Mouse (Mus musculus): ENCODE measurements around the gene Nrf1. TPM values are rescaled to one million over a fixed set of nuclear protein-coding genes. Genes with fewer than 3 reads are reported as not detected.

Gene Nrf1
- polyA plus RNA-seq, 1 experiment from 2014 or later = 41.5 TPM

DNA sequence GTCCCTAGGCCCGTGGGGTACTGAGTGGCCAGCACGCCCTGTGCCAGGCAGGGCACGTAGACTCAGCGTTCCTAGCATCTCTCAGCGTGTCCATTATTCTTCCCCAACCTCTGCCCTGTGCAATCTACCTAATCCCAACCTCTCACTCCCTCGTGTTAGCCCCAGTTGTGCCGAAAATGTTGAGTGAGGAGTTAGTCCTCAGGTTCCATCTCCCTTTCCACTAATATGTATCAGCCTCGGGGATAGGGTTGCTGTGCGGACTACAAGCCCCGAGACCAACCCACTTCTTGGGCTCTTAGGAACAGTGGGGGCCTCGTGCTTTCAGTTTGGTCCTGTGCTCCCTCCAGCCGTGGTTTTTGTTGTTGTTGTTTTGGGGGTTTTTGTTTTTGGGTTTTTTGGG lies 128.7 kb downstream of the Nrf1 start:
- ATAC-seq (ENCODE audit: low read depth) (no peak), DNase-seq (no peak)
- 0 out of 2 replicates have a peak overlapping the region, but pooled peaks have one; percentile 53 for H3K4me3 ChIP-seq (replicated peaks)
- H3K4me1 ChIP-seq (replicated peaks) = peaks cover 60% of the 10 kb centered on the region
- no peak overlapping the region for H3K9ac ChIP-seq
- 6% methylated on average over 12 of the region's 12 CpGs for WGBS (ENCODE audit: insufficient replicate concordance)
- no peak overlapping the region for H3K27ac ChIP-seq
- no peaks in the 10 kb centered on the region for H3K36me3 ChIP-seq
- peaks cover 100% of the 10 kb centered on the region for H3K27me3 ChIP-seq
- H3K4me2 ChIP-seq = 0 out of 2 replicates have a peak overlapping the region, but pooled peaks have one; percentile 67
- H3K9me3 ChIP-seq (replicated peaks) = no peaks in the 10 kb centered on the region

DNA sequence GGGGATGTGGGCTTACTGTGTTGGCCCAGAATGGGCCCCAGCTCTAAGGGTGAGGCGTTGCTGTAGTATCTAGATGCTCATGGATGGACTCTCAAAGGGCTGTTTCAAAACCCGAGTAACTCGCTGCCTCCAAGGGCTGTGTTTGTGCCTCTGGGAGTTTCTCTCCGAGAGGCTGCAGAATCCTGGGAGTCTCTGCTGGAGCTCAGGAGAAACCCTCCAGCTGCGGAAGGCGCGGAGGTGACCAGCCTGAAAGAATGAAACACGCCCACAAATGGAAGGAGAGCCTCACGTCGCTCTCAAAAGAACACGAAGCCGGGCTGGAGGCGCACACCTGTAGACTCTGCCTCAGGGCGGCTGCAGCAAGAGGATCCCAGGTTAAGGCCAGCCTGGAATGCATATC lies 129.5 kb downstream of the Nrf1 start:
- Histone ChIP-seq H3K27me3 (peaks cover 100% of the 10 kb centered on the region), H3K4me3 (replicated peaks) (no peak overlapping the region; the same call in 1 of the 2 replicates), H3K9me3 (replicated peaks) (no peaks in the 10 kb centered on the region), H3K36me3 (no peaks in the 10 kb centered on the region), H3K9ac (no peak overlapping the region), H3K27ac (no peak overlapping the region), H3K4me1 (replicated peaks) (peaks cover 60% of the 10 kb centered on the region), H3K4me2 (no peak overlapping the region)
- ATAC-seq (ENCODE audit: low read depth) (no peak), DNase-seq (no peak)
- WGBS (ENCODE audit: insufficient replicate concordance) = 6% methylated on average over 14 of the region's 14 CpGs

DNA sequence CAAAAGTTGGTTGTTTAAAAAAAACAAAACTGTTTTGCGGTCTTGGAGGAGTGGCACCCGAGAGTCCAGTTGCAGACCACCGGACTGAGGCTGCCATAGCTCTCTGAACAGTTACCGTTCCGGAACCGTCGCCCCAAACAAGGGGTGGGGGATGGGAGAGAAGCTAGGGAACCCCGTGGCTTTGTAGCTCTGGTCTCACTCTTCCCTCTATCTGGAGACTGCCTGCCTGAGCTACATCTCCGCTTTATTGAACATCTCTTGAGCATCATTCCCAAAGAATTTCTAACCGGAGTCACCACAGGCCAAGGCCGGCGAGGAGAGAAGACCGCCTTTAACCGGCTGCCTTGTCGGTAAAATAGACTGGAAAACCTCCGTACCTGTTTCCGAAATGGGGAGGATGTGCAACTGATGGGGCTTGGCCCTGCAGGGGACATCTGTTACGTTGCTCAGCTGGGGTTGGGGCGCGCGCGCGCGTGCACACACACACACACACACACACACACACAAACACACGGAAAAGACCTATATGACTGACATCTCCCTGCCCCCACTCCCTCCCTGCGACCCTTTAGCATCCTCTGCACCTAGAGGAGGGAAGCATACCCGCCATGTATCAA lies 130.3 kb downstream of the Nrf1 start:
- no peaks in the 10 kb centered on the region for H3K9me3 ChIP-seq (replicated peaks)
- DNase-seq = no peak
- peaks cover 100% of the 10 kb centered on the region for H3K27me3 ChIP-seq
- H3K4me1 ChIP-seq (replicated peaks) = peaks cover 52% of the 10 kb centered on the region
- no peak overlapping the region for H3K9ac ChIP-seq
- WGBS (ENCODE audit: insufficient replicate concordance) = 3% methylated on average over 27 of the region's 27 CpGs
- ATAC-seq (ENCODE audit: low read depth) = no peak
- H3K4me3 ChIP-seq (replicated peaks) = no peak overlapping the region
- no peak overlapping the region for H3K4me2 ChIP-seq
- no peaks in the 10 kb centered on the region for H3K36me3 ChIP-seq
- H3K27ac ChIP-seq = no peak overlapping the region

DNA sequence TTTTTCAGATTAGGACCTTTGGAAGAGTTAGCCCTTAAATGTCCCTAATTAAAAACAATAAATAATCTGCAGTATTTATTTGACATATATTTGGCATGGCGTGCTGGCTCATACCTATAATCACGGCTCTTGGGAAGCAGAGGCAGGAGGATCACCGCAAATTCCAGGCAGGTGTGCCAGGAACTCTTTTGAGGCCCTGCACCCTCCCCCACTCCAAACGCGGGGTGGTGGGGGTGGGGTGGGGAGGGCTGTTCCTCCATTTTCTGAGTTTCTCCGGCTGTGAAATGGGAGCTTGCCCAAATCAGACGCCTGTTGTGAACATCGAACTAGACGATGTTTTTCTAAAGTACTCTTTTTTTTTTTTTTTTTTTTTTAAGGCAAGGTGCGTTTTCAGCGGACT lies 131.3 kb downstream of the Nrf1 start:
- H3K36me3 ChIP-seq = no peaks in the 10 kb centered on the region
- no peaks in the 10 kb centered on the region for H3K9me3 ChIP-seq (replicated peaks)
- H3K4me1 ChIP-seq (replicated peaks) = peaks cover 43% of the 10 kb centered on the region
- H3K27ac ChIP-seq = no peak overlapping the region
- no peak overlapping the region for H3K9ac ChIP-seq
- DNase-seq = no peak
- 12% methylated on average over 11 of the region's 11 CpGs for WGBS (ENCODE audit: insufficient replicate concordance)
- peaks cover 100% of the 10 kb centered on the region for H3K27me3 ChIP-seq
- ATAC-seq (ENCODE audit: low read depth) = no peak
- no peak overlapping the region for H3K4me3 ChIP-seq (replicated peaks)
- H3K4me2 ChIP-seq = no peak overlapping the region

DNA sequence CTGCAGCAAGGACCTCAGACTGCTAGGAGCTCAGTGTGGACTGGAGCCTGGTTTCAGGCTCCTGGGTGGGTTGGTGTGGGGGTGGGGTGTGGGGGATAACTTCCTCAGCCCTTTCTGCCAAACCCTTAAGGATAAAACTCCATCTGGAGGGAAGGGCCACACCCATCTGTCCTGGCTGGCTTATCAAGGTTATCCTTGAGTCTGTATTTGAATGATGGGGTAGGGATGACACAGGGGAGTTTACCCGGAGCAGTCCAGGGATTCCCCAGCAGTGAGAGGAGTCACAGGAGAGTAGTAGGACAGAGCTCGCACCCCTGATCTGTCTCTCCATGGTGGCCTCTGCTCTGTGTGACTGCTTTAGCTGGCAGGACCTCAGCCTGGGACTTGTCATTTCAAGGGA lies 132.5 kb downstream of the Nrf1 start:
- Histone ChIP-seq H3K4me2 (no peak overlapping the region), H3K9ac (no peak overlapping the region), H3K27ac (no peak overlapping the region), H3K9me3 (replicated peaks) (no peaks in the 10 kb centered on the region), H3K27me3 (peaks cover 100% of the 10 kb centered on the region), H3K4me1 (replicated peaks) (peaks cover 30% of the 10 kb centered on the region), H3K4me3 (replicated peaks) (no peak overlapping the region), H3K36me3 (no peaks in the 10 kb centered on the region)
- no peak for ATAC-seq (ENCODE audit: low read depth)
- DNase-seq = no peak
- 23% methylated on average over 2 of the region's 2 CpGs for WGBS (ENCODE audit: insufficient replicate concordance)

DNA sequence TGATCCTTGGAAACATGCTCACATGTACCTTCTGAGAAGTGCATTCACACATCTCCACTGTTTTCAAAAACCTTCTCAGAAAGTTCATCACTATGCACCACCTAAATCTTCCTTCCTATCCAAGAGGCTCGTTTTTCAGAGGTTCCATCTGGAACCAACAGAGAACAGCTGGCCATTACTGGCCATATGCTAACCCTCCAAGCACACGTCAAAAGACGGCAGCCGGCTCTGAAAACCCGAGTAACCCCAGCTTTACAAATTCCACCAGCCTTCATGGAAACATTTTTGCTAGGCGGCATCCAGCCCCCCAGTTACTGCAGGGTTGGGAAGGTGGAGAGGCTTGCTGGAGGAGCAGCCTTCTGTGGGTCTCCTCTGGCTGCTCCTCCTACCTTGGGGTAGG lies 134.2 kb downstream of the Nrf1 start:
- H3K4me2 ChIP-seq = no peak overlapping the region
- no peak for DNase-seq
- H3K27me3 ChIP-seq = peaks cover 99% of the 10 kb centered on the region

DNA sequence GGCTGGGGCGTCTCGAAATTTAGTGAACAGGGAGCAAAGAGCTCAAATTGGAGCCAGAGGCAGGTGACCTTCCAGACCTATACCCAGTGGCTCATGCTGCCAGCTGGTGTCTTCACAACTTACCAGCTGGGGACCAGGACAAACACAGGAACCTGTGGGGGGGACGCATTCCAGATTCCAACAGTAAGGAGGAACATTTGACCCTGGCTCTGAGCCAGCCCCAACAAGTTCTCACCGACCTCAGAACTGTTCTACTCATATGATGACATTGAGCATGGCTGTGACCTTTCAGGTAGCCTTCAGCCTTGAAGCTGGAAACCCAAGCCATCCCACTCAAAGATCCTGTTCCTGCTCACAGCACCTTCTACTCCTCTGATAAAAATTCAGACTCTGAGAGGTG lies 135.8 kb downstream of the Nrf1 start:
- Histone ChIP-seq H3K27me3 (peaks cover 87% of the 10 kb centered on the region), H3K36me3 (no peaks in the 10 kb centered on the region), H3K9ac (no peak overlapping the region), H3K4me2 (no peak overlapping the region), H3K4me1 (replicated peaks) (0 out of 2 replicates have a peak, but pooled peaks cover 4% of the 10 kb centered on the region), H3K9me3 (replicated peaks) (no peaks in the 10 kb centered on the region), H3K4me3 (replicated peaks) (no peak overlapping the region), H3K27ac (no peak overlapping the region)
- WGBS (ENCODE audit: insufficient replicate concordance) = 61% methylated on average over 4 of the region's 4 CpGs
- DNase-seq = no peak
- no peak for ATAC-seq (ENCODE audit: low read depth)

More for the DNA sequence above, 134.2 kb downstream of the Nrf1 start:
- H3K9ac ChIP-seq = no peak overlapping the region
- H3K36me3 ChIP-seq = no peaks in the 10 kb centered on the region
- WGBS (ENCODE audit: insufficient replicate concordance) = 57% methylated on average over 6 of the region's 6 CpGs
- no peak overlapping the region for H3K4me3 ChIP-seq (replicated peaks)
- no peak for ATAC-seq (ENCODE audit: low read depth)
- no peak overlapping the region for H3K27ac ChIP-seq
- no peaks in the 10 kb centered on the region for H3K9me3 ChIP-seq (replicated peaks)
- peaks cover 17% of the 10 kb centered on the region for H3K4me1 ChIP-seq (replicated peaks)

DNA sequence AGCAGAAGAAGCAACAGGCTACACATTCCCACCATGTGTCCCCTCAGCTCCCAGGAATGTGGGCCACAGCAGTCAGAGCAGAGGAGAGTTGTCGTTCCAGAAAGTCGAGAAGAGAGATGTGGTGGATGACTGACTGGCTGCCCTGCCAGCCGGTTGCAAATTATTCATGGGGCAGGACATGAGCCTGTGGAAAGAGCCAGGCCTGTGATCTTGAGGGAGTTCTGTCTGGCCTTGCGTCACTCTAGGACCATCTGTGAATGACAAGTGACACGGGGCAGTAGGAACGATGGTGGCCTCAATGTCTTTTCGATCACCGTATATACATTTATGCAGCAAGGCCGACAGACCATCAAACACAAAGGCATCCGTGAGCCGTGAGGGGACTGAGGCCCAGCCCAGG lies 147.9 kb downstream of the Nrf1 start:
- ATAC-seq (ENCODE audit: low read depth) (no peak), DNase-seq (no peak)
- WGBS (ENCODE audit: insufficient replicate concordance) = 80% methylated on average over 11 of the region's 11 CpGs
- no peak overlapping the region for H3K9ac ChIP-seq
- no peak overlapping the region for H3K4me2 ChIP-seq
- H3K4me3 ChIP-seq (replicated peaks) = no peak overlapping the region
- no peaks in the 10 kb centered on the region for H3K36me3 ChIP-seq
- no peak overlapping the region for H3K27ac ChIP-seq
- no peaks in the 10 kb centered on the region for H3K4me1 ChIP-seq (replicated peaks)
- no peaks in the 10 kb centered on the region for H3K9me3 ChIP-seq (replicated peaks)
- peaks cover 21% of the 10 kb centered on the region; the same call in 1 of the 2 replicates for H3K27me3 ChIP-seq

DNA sequence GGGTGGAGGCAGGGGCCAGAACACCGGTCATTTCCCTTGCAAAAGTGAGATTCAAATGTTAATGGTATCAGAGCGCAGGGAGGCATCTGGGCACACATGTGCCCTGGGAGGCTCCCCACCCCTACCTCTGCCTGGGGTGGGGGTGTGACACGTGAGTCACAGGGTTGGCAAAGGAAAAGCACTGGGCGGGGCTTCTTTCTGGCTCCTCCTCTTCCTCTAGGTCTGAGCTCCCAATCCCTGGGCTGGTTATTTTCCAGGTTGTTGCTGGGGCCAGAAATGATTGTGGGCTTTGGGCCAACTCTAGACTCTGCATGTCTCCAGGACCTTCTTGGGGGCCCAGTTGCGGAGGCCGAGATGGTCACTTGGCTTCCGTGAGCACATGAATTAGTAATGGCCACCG lies 148.4 kb downstream of the Nrf1 start:
- Histone ChIP-seq H3K4me1 (replicated peaks) (no peaks in the 10 kb centered on the region), H3K9me3 (replicated peaks) (no peaks in the 10 kb centered on the region), H3K36me3 (no peaks in the 10 kb centered on the region), H3K4me2 (no peak overlapping the region), H3K4me3 (replicated peaks) (no peak overlapping the region), H3K27ac (no peak overlapping the region), H3K27me3 (peaks cover 16% of the 10 kb centered on the region; the same call in 1 of the 2 replicates), H3K9ac (no peak overlapping the region)
- DNase-seq = no peak
- ATAC-seq (ENCODE audit: low read depth) = no peak
- 78% methylated on average over 8 of the region's 8 CpGs for WGBS (ENCODE audit: insufficient replicate concordance)

MicroRNA genes within 50 kb of the gene (microRNA counts, 519-probe panel; counts per million panel counts)
- microRNA mmu-miR-182 (114 counts per million), microRNA mmu-miR-183 (114 counts per million), microRNA mmu-miR-96 (1,600 counts per million, percentile 4 among the panel's probes with 10 or more counts)

Small RNAs within 50 kb of the gene (microRNA-seq; reads per million reads assigned to microRNA genes)
- gene Mir182 = 507 reads per million, percentile 69 among the genes with 10 or more reads in this experiment
- 398 reads per million, percentile 66 among the genes with 10 or more reads in this experiment for gene Mir183
- gene Mir96 = 185 reads per million, percentile 57 among the genes with 10 or more reads in this experiment

Other genes with a start within 250 kb of the Nrf1 start
- 0.44 and 0.60 TPM in 2 replicates for gene Strip2, start 131.0 kb upstream of the Nrf1 start, polyA plus RNA-seq (2015; fragmentation: Nextera tagmentation; extraction: Ambion mirVana)

Measured in liver, embryonic 13.5 days (tissue).